Mouse (Mus musculus) effector memory CD4-positive, alpha-beta T cell, adult 7 months (primary cell): ENCODE measurements around the gene Duox1. TPM values are rescaled to one million over a fixed set of nuclear protein-coding genes. Genes with fewer than 3 reads are reported as not detected.

Source experiments
- polyA plus RNA-seq: library from polyadenylated mRNA; unstranded; fragments of 100-300 nt; shearing (Covaris generic); gene quantifications from one replicate; pipeline ENCODE4 v1.2.1, GENCODE M21; 2017

The Duox1 gene
- not detected for polyA plus RNA-seq

GRCm38 (mm10) chr2:122315372-122315771, at the start of gene Duox1:
Gene Duox1, plus strand, starts transcription at chr2:122315672.

GRCm38 (mm10) chr2:122298096-122298499, 17.4 kb upstream of the Duox1 start, which contains the start of gene Duox2:
Gene Duox2, minus strand, starts transcription at chr2:122298449.

GRCm38 (mm10) chr2:122298596-122299490, 16.6 kb upstream of the Duox1 start, which contains the start of gene Duoxa2:
Gene Duoxa2, plus strand, starts transcription at chr2:122298900.

GRCm38 (mm10) chr2:122313536-122313935, 1.9 kb upstream of the Duox1 start, which contains the start of gene Duoxa1:
Gene Duoxa1, minus strand, starts transcription at chr2:122313730.

GRCm38 (mm10) chr2:122368995-122369739, 53.7 kb downstream of the Duox1 start, which contains the start of gene Shf:
Gene Shf, minus strand, starts transcription at chr2:122369162.

Other genes starting within 250 kb of the Duox1 start
- gene Spg11, start 197.3 kb upstream of the Duox1 start, polyA plus RNA-seq: 14.4 TPM
- 8,479 TPM for gene B2m, start 168.0 kb upstream of the Duox1 start, polyA plus RNA-seq
- gene Trim69, start 155.0 kb upstream of the Duox1 start, polyA plus RNA-seq: not detected
- gene Patl2, start 129.5 kb upstream of the Duox1 start, polyA plus RNA-seq: not detected
- not detected for gene Terb2, start 129.4 kb upstream of the Duox1 start, polyA plus RNA-seq
- 1.9 TPM for gene Sord, start 80.9 kb upstream of the Duox1 start, polyA plus RNA-seq
- gene Duox2, start 17.2 kb upstream of the Duox1 start, polyA plus RNA-seq: not detected
- not detected for gene Duoxa2, start 16.8 kb upstream of the Duox1 start, polyA plus RNA-seq
- gene Duoxa1, start 1.9 kb upstream of the Duox1 start, polyA plus RNA-seq: not detected
- 1.3 TPM for gene Shf, start 53.5 kb downstream of the Duox1 start, polyA plus RNA-seq
- gene Slc28a2, start 110.8 kb downstream of the Duox1 start, polyA plus RNA-seq: 103 TPM
- gene Gm14085, start 169.3 kb downstream of the Duox1 start, polyA plus RNA-seq: 0.94 TPM